Mouse (Mus musculus) frontal cortex, postnatal 14 days (tissue): ENCODE measurements around the gene Doc2a.
A peak's percentile ranks its signal among the peaks of the same experiment; 100 is the strongest.
"Not testable (repeated sequence)": the region's sequence is repeated elsewhere in the genome, so short reads cannot be mapped to it uniquely, and the experiment has no call there.

Experiments
- DNase-seq, 2 experiments: peaks; one replicate each; pipeline ENCODE4 v3.0.0; 2022; ENCODE audit warnings: low spot score in 2 of 2

Gene Doc2a

DNA sequence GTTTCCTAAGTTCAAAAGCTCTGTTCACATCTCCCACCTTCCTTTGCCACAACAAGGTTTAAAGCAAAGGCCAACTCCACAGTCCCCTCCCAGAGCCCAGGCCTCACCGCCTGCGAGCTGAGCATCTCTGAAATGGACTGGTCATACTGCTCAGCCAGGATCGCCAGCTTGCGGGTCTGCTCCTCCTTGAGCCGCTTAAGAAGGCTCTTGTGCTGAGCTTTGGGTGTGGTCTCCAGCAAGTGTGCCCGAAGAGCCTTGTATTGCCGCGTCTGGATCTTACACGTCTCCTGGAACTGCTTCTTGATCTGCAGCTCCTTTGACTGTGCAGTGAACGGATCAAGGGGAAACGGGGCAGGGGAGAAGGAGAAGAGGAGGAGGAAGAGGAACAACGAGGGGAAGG, 20.8 kb downstream of the Doc2a start:
- DNase-seq, result no peak

DNA sequence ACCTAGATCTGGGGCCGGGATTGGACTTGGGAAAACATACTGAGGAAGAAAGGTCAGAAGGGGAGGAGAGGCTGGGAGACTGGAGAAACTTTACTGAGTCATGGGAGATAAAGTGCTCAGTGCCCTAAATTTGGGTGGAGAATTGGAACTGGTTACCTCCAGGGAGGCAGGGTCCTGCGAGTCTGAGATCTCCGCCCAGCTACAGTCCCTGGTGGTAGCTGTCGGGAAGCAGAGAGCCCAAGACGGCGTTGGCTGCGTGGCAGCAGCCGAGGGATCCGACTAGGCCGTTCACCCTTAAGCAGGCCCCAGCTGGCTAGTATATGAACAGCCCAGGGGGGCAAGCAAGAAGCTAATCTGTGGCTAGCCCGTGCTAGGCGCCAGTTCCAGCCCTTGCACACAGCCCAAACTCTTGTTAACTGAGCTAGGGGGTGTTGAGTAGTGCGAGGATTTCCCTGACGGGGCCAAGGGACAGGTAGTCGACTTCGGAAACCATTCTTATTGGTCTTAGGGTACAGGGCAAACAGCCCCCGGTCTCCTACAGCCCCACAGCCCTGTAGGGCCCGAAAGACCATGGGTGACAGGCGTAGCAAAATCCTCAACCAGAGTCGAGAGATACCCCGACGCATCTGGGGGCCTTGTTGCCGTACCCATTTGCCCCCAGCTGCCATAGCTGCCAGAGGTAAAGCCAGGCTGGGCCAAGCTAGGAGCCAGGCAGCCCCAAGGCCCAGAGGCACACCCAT, 22.7 kb downstream of the Doc2a start:
- DNase-seq, result no peak

DNA sequence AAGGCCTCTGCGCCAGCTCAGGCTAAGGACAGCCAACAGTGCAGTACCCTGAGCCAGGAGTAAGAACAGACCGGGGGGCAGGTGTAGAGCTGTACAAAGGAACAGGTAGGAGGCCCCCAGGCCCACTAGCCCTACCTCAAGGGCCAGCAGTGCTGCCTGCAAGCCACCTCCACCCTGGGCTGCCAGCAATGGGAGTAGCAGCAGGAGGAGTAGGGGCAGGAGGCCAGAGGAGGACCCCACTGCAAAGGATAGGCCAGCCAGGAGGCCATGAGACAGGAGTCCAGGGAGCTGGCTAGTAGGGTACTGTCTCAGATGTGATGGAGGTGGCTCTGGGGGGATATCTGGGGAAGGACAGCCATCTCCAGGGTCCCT, 23.3 kb downstream of the Doc2a start:
- no peak for DNase-seq

DNA sequence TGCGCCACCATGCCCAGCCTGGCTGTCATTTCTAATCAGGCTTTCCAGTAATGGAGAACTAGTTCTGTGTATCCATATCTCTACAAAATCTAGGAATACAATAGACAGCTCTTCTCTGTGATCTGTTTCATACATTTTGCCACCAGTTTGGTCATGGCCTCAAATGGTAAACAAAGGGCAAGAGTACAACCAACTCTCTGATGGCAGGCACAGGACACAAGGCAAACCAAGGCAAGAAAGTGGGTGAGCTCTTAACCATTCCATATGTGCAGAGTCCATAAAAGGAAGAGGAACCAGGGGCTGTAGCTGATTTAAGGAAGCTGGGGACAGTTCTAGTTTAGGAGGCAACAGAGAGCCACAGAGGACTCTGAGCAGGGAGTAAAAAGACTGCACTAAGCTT, 30.0 kb downstream of the Doc2a start:
- no peak for DNase-seq

DNA sequence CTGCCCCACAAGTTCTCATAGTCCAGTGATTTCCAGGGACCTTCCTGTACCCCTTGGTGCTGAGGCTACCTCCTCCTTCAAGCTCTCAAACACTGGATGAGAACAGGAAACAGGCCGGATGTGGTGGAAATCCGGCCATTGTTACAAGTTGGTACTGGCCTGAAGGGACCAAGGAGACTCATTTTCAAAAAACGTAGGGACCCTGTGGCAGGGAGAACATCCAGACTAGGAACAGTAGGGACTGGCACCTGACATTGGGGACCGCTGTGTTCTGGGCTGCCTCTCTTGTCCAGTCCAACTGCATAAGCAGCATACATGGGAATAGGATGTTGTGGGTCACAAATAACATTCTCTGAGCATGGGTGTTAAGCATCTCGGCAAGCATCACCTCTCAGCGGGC, 33.8 kb downstream of the Doc2a start:
- no peak for DNase-seq

DNA sequence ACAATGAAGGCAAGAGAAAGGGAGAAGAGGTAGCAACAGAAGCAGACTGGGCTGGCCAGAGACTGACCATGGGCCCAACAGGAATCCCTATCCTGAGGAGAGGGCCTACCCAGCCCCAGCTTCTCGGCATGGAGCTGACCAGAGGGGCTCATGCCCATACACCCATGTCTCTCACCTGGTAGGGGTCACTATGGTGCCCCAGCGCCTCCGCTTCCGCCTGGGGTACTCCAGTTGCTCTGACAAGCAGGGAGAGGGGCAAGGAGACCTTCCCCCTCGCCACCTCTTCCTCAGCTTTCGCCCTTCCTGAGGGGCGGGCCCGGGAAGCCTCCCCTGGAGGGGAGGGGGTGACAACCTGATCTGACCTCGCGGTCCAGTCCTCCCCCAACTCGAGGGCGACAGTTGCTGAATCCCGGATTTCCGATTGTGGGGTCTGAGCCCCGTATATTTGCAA, 36.5 kb downstream of the Doc2a start:
- DNase-seq, result no peak

DNA sequence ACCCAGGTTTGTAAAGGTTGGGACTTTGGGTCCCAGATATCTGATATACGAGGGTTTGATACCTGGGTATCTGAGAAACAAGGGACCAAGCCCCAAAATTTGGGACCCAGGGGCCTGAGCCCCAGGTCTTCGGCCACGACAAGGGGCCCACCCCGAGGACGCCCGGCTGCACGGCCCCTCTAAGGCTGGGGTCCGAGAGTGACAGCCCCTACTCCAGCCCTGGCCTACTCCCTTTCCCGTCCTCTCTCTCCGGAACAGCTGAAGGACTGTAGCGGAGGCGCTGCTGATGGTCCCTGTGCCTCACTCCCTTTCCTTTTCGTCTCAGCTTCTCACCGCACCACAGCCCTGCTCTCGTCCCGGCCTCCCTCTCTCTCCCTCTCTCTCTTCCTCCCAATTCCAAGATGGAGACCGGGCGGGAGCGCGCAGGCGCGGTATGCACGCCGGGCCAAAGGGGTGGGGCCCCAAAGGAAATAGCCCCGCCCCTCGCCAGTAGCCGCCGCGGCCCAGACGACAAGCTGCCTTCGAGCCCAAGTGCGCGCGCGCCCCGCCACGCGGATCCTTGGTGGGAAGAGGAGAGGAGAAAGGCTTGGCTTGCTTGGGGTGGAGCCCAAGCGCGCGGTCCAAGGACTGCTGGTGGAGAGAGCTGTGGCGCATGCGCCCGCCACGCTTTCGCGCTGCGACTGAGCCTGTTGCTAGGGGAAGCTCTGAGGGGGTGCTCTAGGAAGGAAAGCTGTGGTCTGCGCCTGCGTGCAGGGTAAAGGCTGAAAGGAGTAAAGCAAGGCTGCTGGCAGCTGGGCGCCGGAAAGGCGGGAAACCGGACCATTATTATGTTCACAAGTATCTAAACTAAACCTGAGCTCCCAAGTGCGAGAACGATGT, 37.3 kb downstream of the Doc2a start, which contains the start of gene Taok2:
TSS of gene Taok2 (minus strand) at position 418 of the 879 bp plus-strand sequence.
- DNase-seq, result peak; percentile 96 to 98

DNA sequence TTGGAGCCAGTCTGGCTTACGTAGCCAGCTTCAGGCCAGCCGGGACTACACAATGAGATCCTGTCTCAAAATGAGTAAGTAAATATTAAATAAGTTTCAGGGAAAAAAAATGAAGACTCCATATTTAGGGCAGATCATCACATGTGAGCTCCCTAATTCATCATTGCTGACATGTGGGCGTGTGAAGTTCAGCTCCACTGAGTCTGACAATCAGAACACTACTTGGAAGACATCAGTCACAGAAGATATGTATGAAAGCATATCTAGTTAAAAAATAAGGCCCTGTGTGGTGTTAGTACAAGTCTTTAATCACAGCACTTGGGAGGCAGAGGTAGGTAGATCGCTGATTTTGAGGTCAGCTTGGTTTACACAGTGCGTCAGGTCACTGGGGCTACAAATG, 40.1 kb downstream of the Doc2a start:
- DNase-seq, result no peak

DNA sequence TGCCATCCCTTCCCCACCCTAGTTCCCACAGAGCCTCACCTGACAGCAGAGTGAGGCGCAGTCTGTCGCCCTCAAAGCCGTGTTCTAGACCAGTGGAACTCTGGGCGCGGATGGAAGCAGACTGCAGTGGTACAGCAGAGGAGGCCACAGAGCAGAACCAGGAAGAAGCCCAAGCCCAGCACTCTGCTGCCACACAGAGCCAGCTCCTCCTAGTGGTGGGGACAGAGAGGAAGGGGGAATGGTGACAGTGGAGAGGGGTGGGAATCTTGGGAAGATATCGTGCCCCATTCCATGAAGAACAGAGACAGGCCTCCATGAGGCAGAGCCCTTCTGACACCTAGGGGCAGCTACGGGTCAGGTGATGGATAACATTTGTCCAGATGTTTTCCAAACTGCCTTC, 41.6 kb downstream of the Doc2a start:
- no peak for DNase-seq

DNA sequence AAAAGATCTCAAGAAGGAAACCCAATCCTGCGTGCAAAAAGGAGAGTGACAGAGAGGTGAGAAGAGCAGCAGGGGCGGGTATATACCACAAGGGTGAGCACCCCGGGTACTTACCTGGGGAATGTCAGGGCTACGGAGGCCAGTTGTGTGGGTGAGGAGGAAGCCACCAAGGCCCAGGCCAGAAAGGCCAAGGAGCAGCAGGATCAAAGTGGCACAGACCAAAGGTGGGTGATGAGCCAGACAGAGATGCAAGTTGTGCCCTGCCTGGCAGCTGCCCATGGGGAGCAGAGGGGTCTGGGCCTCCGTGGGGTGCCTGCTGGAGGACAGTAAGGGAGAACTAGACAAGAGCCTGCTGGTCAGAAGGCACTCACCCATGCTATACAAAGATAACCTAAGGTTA, 49.7 kb downstream of the Doc2a start:
- DNase-seq, result no peak

DNA sequence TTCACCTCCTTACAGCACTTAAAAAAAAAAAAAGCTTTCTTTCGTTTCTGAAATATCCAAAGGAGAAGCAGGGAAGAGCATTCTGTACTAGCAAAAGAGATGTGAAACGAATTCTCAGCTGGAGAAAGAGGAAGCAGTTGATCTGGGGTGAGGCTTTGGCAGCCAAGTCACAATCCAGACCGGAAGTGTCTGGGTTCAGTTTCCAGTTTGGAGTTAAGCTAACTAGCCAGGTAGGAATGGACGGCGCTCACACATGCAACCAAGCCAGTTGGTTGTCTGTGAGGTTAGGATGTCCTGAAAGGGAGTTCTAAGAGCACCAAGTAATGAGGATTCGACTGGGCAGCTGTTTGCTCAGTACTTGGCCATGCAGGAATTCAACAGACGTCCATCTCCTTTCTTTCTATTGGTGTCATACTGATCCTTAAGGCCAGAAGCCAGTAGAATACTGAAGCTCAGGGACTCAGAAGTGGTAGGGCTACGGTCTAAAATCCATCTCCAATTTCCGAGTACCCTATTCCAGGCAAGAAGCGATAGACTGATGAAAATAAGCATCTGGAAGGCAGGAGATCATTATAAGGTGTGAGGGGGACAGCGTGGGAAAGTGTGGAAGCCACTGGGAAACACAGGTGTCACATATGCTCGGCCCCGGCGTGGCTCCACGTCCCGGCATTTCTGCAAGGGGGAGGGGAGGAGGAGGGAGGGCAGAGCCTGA, 50.3 kb downstream of the Doc2a start:
- no peak for DNase-seq

DNA sequence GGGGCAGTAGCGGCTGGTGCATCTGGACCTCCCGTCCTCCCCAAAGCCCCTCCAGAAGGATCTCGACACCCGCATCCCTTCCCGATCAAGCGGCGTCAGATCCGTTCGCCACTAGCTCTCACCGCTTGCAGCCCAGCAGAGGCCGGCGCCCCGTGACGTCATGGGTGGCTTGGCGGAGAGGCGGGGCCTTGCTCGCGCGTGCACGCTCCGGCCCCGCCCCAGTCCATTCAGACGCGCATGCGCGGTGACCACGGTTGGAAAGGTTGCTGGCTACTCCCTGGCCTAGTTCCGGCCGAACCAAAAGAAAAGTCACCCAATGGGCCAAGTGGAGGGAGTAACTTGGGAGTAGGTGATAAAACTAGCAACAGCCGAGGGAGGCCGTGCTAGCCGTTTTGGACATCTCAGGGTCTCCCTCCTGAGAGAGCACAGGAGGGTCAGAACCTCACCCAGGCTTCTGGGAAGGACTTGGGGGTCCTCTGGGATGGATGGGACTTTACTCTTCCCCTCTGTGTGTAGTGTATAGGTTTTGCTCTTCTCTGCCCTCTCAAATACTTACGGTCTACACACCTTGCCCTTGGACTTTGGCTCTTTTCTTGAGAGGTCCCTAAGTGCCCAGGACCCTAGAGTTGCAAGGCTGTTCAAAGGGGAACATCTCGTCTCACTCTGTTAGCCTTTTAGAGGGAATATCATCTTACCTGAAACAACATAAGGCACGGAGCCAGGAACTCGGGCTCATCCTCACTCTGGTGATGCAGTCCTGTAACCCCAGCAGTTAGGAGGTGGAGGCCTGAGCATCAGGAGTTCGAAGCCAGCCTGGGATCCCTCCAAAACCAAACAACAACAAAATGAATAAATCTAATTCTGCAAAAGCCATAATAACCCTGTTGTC, 51.1 kb downstream of the Doc2a start:
- DNase-seq, result peak; percentile 83 to 93

DNA sequence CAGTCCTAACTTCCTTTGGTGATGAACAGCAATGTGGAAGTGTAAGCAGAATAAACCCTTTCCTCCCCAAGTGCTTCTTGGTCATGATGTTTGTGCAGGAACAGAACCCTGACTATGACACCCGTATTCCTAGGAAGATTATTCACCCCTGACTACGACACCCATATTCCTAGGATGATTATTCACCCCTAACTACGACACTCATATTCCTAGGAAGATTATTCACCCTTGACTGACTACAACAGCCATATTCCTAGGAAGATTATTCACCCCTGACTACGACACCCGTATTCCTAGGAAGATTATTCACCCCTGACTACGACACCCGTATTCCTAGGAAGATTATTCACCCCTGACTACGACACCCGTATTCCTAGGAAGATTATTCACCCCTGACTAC, 52.6 kb downstream of the Doc2a start:
- not testable (repeated sequence) for DNase-seq
